In the genomic region with DNA sequence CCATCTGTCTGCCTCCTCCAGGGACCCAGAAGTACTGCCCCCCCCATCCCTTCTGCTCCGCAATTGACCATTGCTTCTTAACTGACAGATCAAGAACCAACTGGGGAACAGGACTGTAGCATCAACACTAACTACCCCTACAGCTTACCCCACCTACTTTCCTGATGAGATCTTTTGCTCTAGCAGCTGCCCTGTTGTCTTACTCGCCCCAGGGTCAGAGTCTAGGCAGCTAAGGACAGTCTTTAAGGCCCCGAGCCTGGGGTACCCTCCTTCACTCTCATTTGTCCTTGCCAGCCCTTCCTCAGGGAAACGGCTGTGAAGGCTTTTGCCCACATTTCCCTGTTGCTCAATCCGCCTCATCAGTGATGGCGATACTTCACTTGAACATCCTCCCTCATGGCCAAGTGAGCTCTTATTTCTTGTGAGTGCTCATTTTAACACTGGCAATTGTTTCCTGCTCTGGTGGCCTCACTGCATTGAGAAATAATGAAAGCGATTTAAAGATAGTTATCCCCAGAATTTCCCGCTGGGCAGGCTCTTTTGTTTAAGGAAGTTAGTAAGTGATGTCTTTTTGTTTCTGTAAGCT, we compare ENCODE assay signal across 34 mouse cellular contexts. TPM values are rescaled to one million over a fixed set of nuclear protein-coding genes. Genes with fewer than 3 reads are reported as not detected.
DNase-seq lines count a peak whose midpoint lies in the region; ATAC-seq and TF ChIP-seq lines count a peak whose summit lies in the region.
"Had no signal": no experiment of that assay in that cellular context is flagged by ENCODE, and none has a peak within 500 bp of the region (broad histone marks: within the 10 kb centered on the region; RNA-seq: fewer than 3 reads in every experiment).

No protein-coding gene starts in this region.

- intact Hi-C loops in heart, postnatal 25 days (cut with DNase I) = no loop called here

- no peaks in the 10 kb centered on the region for H3K36me3 ChIP-seq in C2C12 (ENCODE audit: control insufficient read depth, insufficient read depth)
- no peaks in the 10 kb centered on the region for H3K36me3 ChIP-seq in macrophage (ENCODE audit: inconsistent target)
- H3K36me3 ChIP-seq in limb, embryonic 10.5 days = no peaks in the 10 kb centered on the region
- H3K36me3 ChIP-seq: embryonic facial prominence, embryonic 10.5 days; embryonic facial prominence, embryonic 15.5 days; forebrain, embryonic 12.5 days; heart, embryonic 10.5 days; heart, embryonic 15.5 days; hindbrain, embryonic 12.5 days; intestine, embryonic 15.5 days; limb, embryonic 12.5 days; liver, embryonic 15.5 days; neural tube, embryonic 12.5 days had no signal

- peaks cover 6% of the 10 kb centered on the region; the same call in 1 of the 2 replicates for H3K4me1 ChIP-seq in limb, embryonic 10.5 days
- H3K4me1 ChIP-seq: limb, embryonic 12.5 days; neural tube, embryonic 12.5 days had no signal

- H3ac ChIP-seq in C2C12 (ENCODE audit: control insufficient read depth, insufficient read length, low read depth) = no peak overlapping the region

- TF ChIP-seq CTCF in C2C12 (IDR thresholded peaks at IDR 0.05; ENCODE audit: control insufficient read depth, insufficient read depth, insufficient read length) = no peak

- H3K9me3 ChIP-seq in limb, embryonic 10.5 days (replicated peaks) = no peaks in the 10 kb centered on the region
- H3K9me3 ChIP-seq: embryonic facial prominence, embryonic 10.5 days; embryonic facial prominence, embryonic 15.5 days; forebrain, embryonic 12.5 days; heart, embryonic 10.5 days; heart, embryonic 15.5 days; hindbrain, embryonic 12.5 days; intestine, embryonic 15.5 days; limb, embryonic 12.5 days; liver, embryonic 15.5 days; neural tube, embryonic 12.5 days had no signal

- peak overlapping the region; percentile 27; the same call in 1 of the 2 replicates for H3K27ac ChIP-seq in macrophage
- H3K27ac ChIP-seq in limb, embryonic 10.5 days = no peak overlapping the region
- H3K27ac ChIP-seq: embryonic facial prominence, embryonic 10.5 days; embryonic facial prominence, embryonic 15.5 days; forebrain, embryonic 12.5 days; heart, embryonic 10.5 days; heart, embryonic 15.5 days; hindbrain, embryonic 12.5 days; hindbrain, postnatal 0 days; intestine, embryonic 15.5 days; limb, embryonic 12.5 days; liver, embryonic 15.5 days; neural tube, embryonic 12.5 days had no signal

- H3K79me2 ChIP-seq in C2C12 (ENCODE audit: control insufficient read depth, insufficient read depth) (no peaks in the 10 kb centered on the region), macrophage (ENCODE audit: inconsistent target) (no peaks in the 10 kb centered on the region)

- DNase-seq in heart, adult 11 months = peak; percentile 83
- DNase-seq in heart, postnatal 25 days (ENCODE audit: low spot score) = no peak
- no peak for DNase-seq in limb, embryonic 10.5 days (ENCODE audit: low spot score)
- no peak for DNase-seq in left cerebral cortex, adult 8-10 months (ENCODE audit: low spot score in 2 of 2)
- DNase-seq in adrenal gland, adult 2 months = no peak
- DNase-seq: adrenal gland, postnatal 14 days; cerebellum, adult 11-12 months; cerebellum, adult 9-11 months; forebrain, postnatal 0 days; gastrocnemius, postnatal 10 days; heart, postnatal 36 days; kidney, adult 2 months; kidney, postnatal 10 days; layer of hippocampus, adult 9-11 months; right cerebral cortex, postnatal 14 days; thymus, postnatal 25 days had no signal

- ATAC-seq in common myeloid progenitor, adult 5-6 weeks (replicated peaks; ENCODE audit: low read depth, poor library complexity, severe bottlenecking) = peak; percentile 43
- ATAC-seq: CD4-positive, CD25-positive, alpha-beta regulatory T cell, adult 4 months; forebrain, postnatal 0 days; hindbrain, postnatal 0 days; intestine, embryonic 15.5 days; midbrain, embryonic 16.5 days had no signal

- H3K27me3 ChIP-seq in C2C12 (ENCODE audit: control insufficient read depth, insufficient read depth, insufficient read length) = no peaks in the 10 kb centered on the region
- H3K27me3 ChIP-seq in limb, embryonic 10.5 days (ENCODE audit: low read depth, poor library complexity, severe bottlenecking) = no peaks in the 10 kb centered on the region
- H3K27me3 ChIP-seq: embryonic facial prominence, embryonic 15.5 days; forebrain, embryonic 12.5 days; heart, embryonic 15.5 days; hindbrain, embryonic 12.5 days; intestine, embryonic 15.5 days; limb, embryonic 12.5 days; liver, embryonic 15.5 days; neural tube, embryonic 12.5 days had no signal

- H3K79me3 ChIP-seq in C2C12 (ENCODE audit: low read depth) = no peaks in the 10 kb centered on the region

- no peak overlapping the region for H3K4me3 ChIP-seq in C2C12 (ENCODE audit: insufficient read depth, poor library complexity, severe bottlenecking)
- no peak overlapping the region for H3K4me3 ChIP-seq in macrophage (ENCODE audit: inconsistent target)
- no peak overlapping the region for H3K4me3 ChIP-seq in limb, embryonic 10.5 days
- H3K4me3 ChIP-seq: embryonic facial prominence, embryonic 10.5 days; embryonic facial prominence, embryonic 15.5 days; forebrain, embryonic 12.5 days; heart, embryonic 10.5 days; heart, embryonic 15.5 days; hindbrain, embryonic 12.5 days; intestine, embryonic 15.5 days; limb, embryonic 12.5 days; liver, embryonic 15.5 days; neural tube, embryonic 12.5 days had no signal

- 16% methylated on average over 8 of the region's 8 CpGs for WGBS in macrophage (ENCODE audit: missing documents)
- 80% methylated on average over 8 of the region's 8 CpGs for WGBS in limb, embryonic 10.5 days

RNA-seq across cellular contexts. Expression of gene Erp27, which starts 18.0 kb away (rescaled TPM):
- not detected for total RNA-seq in heart, postnatal 25 days (2021)
- polyA plus RNA-seq in C2C12 (2012; fragmentation: generic; extraction: Trizol) (0.04 TPM), macrophage (2018) (0.27 TPM in 1 of 3 replicates, not detected in the others)
- 0.32 TPM in 1 of 2 replicates, not detected in the other for total RNA-seq in common myeloid progenitor, adult 5-6 weeks (2017)
- total RNA-seq in macrophage (2018; cell fraction: chromatin; rRNA removed) = 1 to 10 TPM in 21 of 26 experiments, under 1 TPM in 1, not detected in 4; 0.94 to 5.0 (median 2.0) TPM
- total RNA-seq in macrophage (2018; cell fraction: cytosol; rRNA removed) = under 1 TPM in 7 of 26 experiments, not detected in 19; 0.13 to 0.44 (median 0.24) TPM
- 1 to 10 TPM in 19 of 26 experiments, under 1 TPM in 6, not detected in 1; 0.36 to 6.5 (median 1.5) TPM for total RNA-seq in macrophage (2018; cell fraction: nucleus; rRNA removed)
- 0.15 TPM in 1 of 2 replicates, not detected in the other for polyA plus RNA-seq in limb, embryonic 10.5 days (2016; fragmentation: Nextera tagmentation; extraction: Ambion mirVana)
- total RNA-seq in left cerebral cortex, adult 8-10 months (2022) = not detected
- total RNA-seq in adrenal gland, adult 2 months (2021) = not detected
- not detected in 2 replicates for polyA plus RNA-seq in adrenal gland, adult 2 months (2012; rRNA removed)
- total RNA-seq: adrenal gland, postnatal 14 days; heart, postnatal 36 days; hindbrain, postnatal 0 days had no signal
- polyA plus RNA-seq: embryonic facial prominence, embryonic 10.5 days; forebrain, embryonic 12.5 days; hindbrain, embryonic 12.5 days; hindbrain, postnatal 0 days; kidney, adult 2 months; midbrain, embryonic 11.5 days; neural tube, embryonic 12.5 days had no signal

RNA-seq across cellular contexts. Expression of gene Pde6h, which starts 19.7 kb away (rescaled TPM):
- not detected for total RNA-seq in heart, postnatal 25 days (2021)
- polyA plus RNA-seq in C2C12 (2012; fragmentation: generic; extraction: Trizol) (0.26 TPM), macrophage (2018) (0.10 to 0.50 TPM in 2 of 3 replicates, not detected in the other)
- total RNA-seq in common myeloid progenitor, adult 5-6 weeks (2017) = 0.44 TPM in 1 of 2 replicates, not detected in the other
- 1 to 10 TPM in 17 of 26 experiments, under 1 TPM in 5, not detected in 4; 0.16 to 5.8 (median 2.2) TPM for total RNA-seq in macrophage (2018; cell fraction: chromatin; rRNA removed)
- total RNA-seq in macrophage (2018; cell fraction: cytosol; rRNA removed) = under 1 TPM in 11 of 26 experiments, not detected in 15; 0.03 to 0.49 (median 0.19) TPM
- 1 to 10 TPM in 10 of 26 experiments, under 1 TPM in 14, not detected in 2; 0.06 to 2.7 (median 0.92) TPM for total RNA-seq in macrophage (2018; cell fraction: nucleus; rRNA removed)
- polyA plus RNA-seq in limb, embryonic 10.5 days (2016; fragmentation: Nextera tagmentation; extraction: Ambion mirVana) = not detected in 2 replicates
- total RNA-seq in left cerebral cortex, adult 8-10 months (2022) = 1 to 10 TPM in 2 of 4 experiments, under 1 TPM in 2; 0.44 to 3.0 (median 1.1) TPM
- total RNA-seq in adrenal gland, adult 2 months (2021) = 1 to 10 TPM in 1 of 2 experiments, not detected in 1; 1.7 TPM
- polyA plus RNA-seq in adrenal gland, adult 2 months (2012; rRNA removed) = not detected in 2 replicates
- total RNA-seq: gastrocnemius, postnatal 10 days; heart, postnatal 36 days; hindbrain, postnatal 0 days had no signal
- polyA plus RNA-seq: embryonic facial prominence, embryonic 10.5 days; embryonic facial prominence, embryonic 15.5 days; forebrain, embryonic 12.5 days; heart, embryonic 10.5 days; hindbrain, embryonic 12.5 days; intestine, embryonic 15.5 days; liver, embryonic 15.5 days; midbrain, embryonic 11.5 days; neural tube, embryonic 12.5 days; small intestine, adult 2 months had no signal

RNA-seq across cellular contexts. Expression of gene Mgp, which starts 28.4 kb away (rescaled TPM):
- total RNA-seq in heart, postnatal 25 days (2021) = 100 to 1,000 TPM; 365 to 487 TPM
- polyA plus RNA-seq in C2C12 (2012; fragmentation: generic; extraction: Trizol) = 472 TPM
- total RNA-seq in common myeloid progenitor, adult 5-6 weeks (2017) = not detected in 2 replicates
- 100 to 1,000 TPM in 1 of 26 experiments, 1 to 10 TPM in 7, not detected in 18; 1.3 to 231 (median 2.0) TPM for total RNA-seq in macrophage (2018; cell fraction: chromatin; rRNA removed)
- total RNA-seq in macrophage (2018; cell fraction: cytosol; rRNA removed) = not detected
- total RNA-seq in macrophage (2018; cell fraction: nucleus; rRNA removed) = 10 to 100 TPM in 1 of 26 experiments, not detected in 25; 28.2 TPM
- polyA plus RNA-seq in macrophage (2018) = not detected in 3 replicates
- 1.2 and 3.2 TPM in 2 replicates for polyA plus RNA-seq in limb, embryonic 10.5 days (2016; fragmentation: Nextera tagmentation; extraction: Ambion mirVana)
- total RNA-seq in left cerebral cortex, adult 8-10 months (2022) = 10 to 100 TPM; 34.0 to 50.1 (median 47.6) TPM
- 100 to 1,000 TPM; 171 to 192 TPM for total RNA-seq in adrenal gland, adult 2 months (2021)
- polyA plus RNA-seq in adrenal gland, adult 2 months (2012; rRNA removed) = 227 and 304 TPM in 2 replicates
- polyA plus RNA-seq: CD4-positive, CD25-positive, alpha-beta regulatory T cell, adult 4 months had no signal

RNA-seq across cellular contexts. Expression of gene Arhgdib, which starts 37.7 kb away (rescaled TPM):
- total RNA-seq in heart, postnatal 25 days (2021) = 10 to 100 TPM; 26.5 to 27.8 TPM
- polyA plus RNA-seq in C2C12 (2012; fragmentation: generic; extraction: Trizol) = 101 TPM
- 551 and 575 TPM in 2 replicates for total RNA-seq in common myeloid progenitor, adult 5-6 weeks (2017)
- total RNA-seq in macrophage (2018; cell fraction: chromatin; rRNA removed) = 100 to 1,000 TPM in 3 of 26 experiments, 10 to 100 TPM in 23; 11.6 to 145 (median 52.8) TPM
- 1,000 to 10,000 TPM in 1 of 26 experiments, 100 to 1,000 TPM in 25; 383 to 1,003 (median 671) TPM for total RNA-seq in macrophage (2018; cell fraction: cytosol; rRNA removed)
- total RNA-seq in macrophage (2018; cell fraction: nucleus; rRNA removed) = 100 to 1,000 TPM in 17 of 26 experiments, 10 to 100 TPM in 9; 39.0 to 310 (median 125) TPM
- polyA plus RNA-seq in macrophage (2018) = 620 to 1,090 TPM (median 743 TPM) in 3 replicates
- 30.2 and 32.5 TPM in 2 replicates for polyA plus RNA-seq in limb, embryonic 10.5 days (2016; fragmentation: Nextera tagmentation; extraction: Ambion mirVana)
- total RNA-seq in left cerebral cortex, adult 8-10 months (2022) = 10 to 100 TPM; 16.0 to 24.1 (median 19.6) TPM
- total RNA-seq in adrenal gland, adult 2 months (2021) = 10 to 100 TPM; 24.7 to 32.7 TPM
- 10.5 and 12.1 TPM in 2 replicates for polyA plus RNA-seq in adrenal gland, adult 2 months (2012; rRNA removed)

RNA-seq across cellular contexts. Expression of gene Art4, which starts 46.4 kb away (rescaled TPM):
- total RNA-seq in heart, postnatal 25 days (2021) = 10 to 100 TPM; 16.8 to 17.8 TPM
- polyA plus RNA-seq in C2C12 (2012; fragmentation: generic; extraction: Trizol) (not detected), macrophage (2018) (not detected in 3 replicates)
- 11.3 and 14.2 TPM in 2 replicates for total RNA-seq in common myeloid progenitor, adult 5-6 weeks (2017)
- total RNA-seq in macrophage (2018; cell fraction: chromatin; rRNA removed) = not detected
- total RNA-seq in macrophage (2018; cell fraction: cytosol; rRNA removed) = not detected
- total RNA-seq in macrophage (2018; cell fraction: nucleus; rRNA removed) = not detected
- 1.8 and 2.4 TPM in 2 replicates for polyA plus RNA-seq in limb, embryonic 10.5 days (2016; fragmentation: Nextera tagmentation; extraction: Ambion mirVana)
- total RNA-seq in left cerebral cortex, adult 8-10 months (2022) = not detected
- 1 to 10 TPM; 4.8 to 6.4 TPM for total RNA-seq in adrenal gland, adult 2 months (2021)
- polyA plus RNA-seq in adrenal gland, adult 2 months (2012; rRNA removed) = 0.91 and 1.6 TPM in 2 replicates
- total RNA-seq: forebrain, postnatal 0 days had no signal

Comparison
In these comparisons a context has a peak if more than half of its experiments do, and no peak if none do; other contexts are left out.
1. RNA of gene Mgp, which starts 28.4 kb away (total RNA-seq): 365 to 487 TPM in heart, postnatal 25 days, 171 to 192 TPM in adrenal gland, adult 2 months and 34.0 to 50.1 TPM in left cerebral cortex, adult 8-10 months; not detected in common myeloid progenitor, adult 5-6 weeks; every median in the first group is over 10 times any median in the second.